Mouse (Mus musculus): ENCODE measurements around the gene Zfp324. TPM values are rescaled to one million over a fixed set of nuclear protein-coding genes. Genes with fewer than 3 reads are reported as not detected.

The Zfp324 gene
- polyA plus RNA-seq, 1 experiment from 2014 or later = 11.8 TPM

GRCm38 (mm10) chr7:12978931-12979722 is 13.5 kb downstream of the Zfp324 start:
- WGBS = 87% methylated on average over 18 of the region's 18 CpGs
- peaks cover 22% of the 10 kb centered on the region for H3K36me3 ChIP-seq (replicated peaks)
- no peak for DNase-seq (ENCODE audit: low spot score)
- H3K27me3 ChIP-seq (replicated peaks; ENCODE audit: low read depth, poor library complexity, severe bottlenecking) = no peaks in the 10 kb centered on the region
- H3K27ac ChIP-seq (replicated peaks) = peak overlapping the region; percentile 90
- H3K9me3 ChIP-seq = no peaks in the 10 kb centered on the region
- H3K4me1 ChIP-seq = peaks cover 20% of the 10 kb centered on the region
- H3K4me3 ChIP-seq = peak overlapping the region; percentile 63

- H3K27me3 ChIP-seq (replicated peaks; ENCODE audit: low read depth, poor library complexity, severe bottlenecking) = no peaks in the 10 kb centered on the region
- no peaks in the 10 kb centered on the region for H3K9me3 ChIP-seq
- DNase-seq (ENCODE audit: low spot score) = no peak
- no peak overlapping the region for H3K4me3 ChIP-seq
- 81% methylated on average over 6 of the region's 6 CpGs for WGBS
- peaks cover 22% of the 10 kb centered on the region for H3K36me3 ChIP-seq (replicated peaks)
- peaks cover 20% of the 10 kb centered on the region for H3K4me1 ChIP-seq
- no peak overlapping the region for H3K27ac ChIP-seq (replicated peaks)
Measured at GRCm38 (mm10) chr7:12979776-12980175, 14.1 kb downstream of the Zfp324 start.

- Histone ChIP-seq H3K4me1 (peaks cover 20% of the 10 kb centered on the region), H3K4me3 (no peak overlapping the region), H3K36me3 (replicated peaks) (peaks cover 22% of the 10 kb centered on the region), H3K9me3 (no peaks in the 10 kb centered on the region), H3K27ac (replicated peaks) (no peak overlapping the region), H3K27me3 (replicated peaks; ENCODE audit: low read depth, poor library complexity, severe bottlenecking) (no peaks in the 10 kb centered on the region)
- WGBS = 86% methylated on average over 7 of the region's 7 CpGs
- DNase-seq (ENCODE audit: low spot score) = no peak
Measured at GRCm38 (mm10) chr7:12980291-12980690, 14.7 kb downstream of the Zfp324 start.

GRCm38 (mm10) chr7:12985724-12986123 is 20.1 kb downstream of the Zfp324 start:
- H3K9me3 ChIP-seq = no peaks in the 10 kb centered on the region
- 94% methylated on average over 1 of the region's 1 CpGs for WGBS
- no peak overlapping the region for H3K4me3 ChIP-seq
- H3K27ac ChIP-seq (replicated peaks) = no peak overlapping the region
- peaks cover 13% of the 10 kb centered on the region for H3K36me3 ChIP-seq (replicated peaks)
- no peak for DNase-seq (ENCODE audit: low spot score)
- H3K27me3 ChIP-seq (replicated peaks; ENCODE audit: low read depth, poor library complexity, severe bottlenecking) = no peaks in the 10 kb centered on the region
- H3K4me1 ChIP-seq = no peaks in the 10 kb centered on the region

GRCm38 (mm10) chr7:12986906-12987305 is 21.3 kb downstream of the Zfp324 start:
- H3K27ac ChIP-seq (replicated peaks) = no peak overlapping the region
- H3K9me3 ChIP-seq = no peaks in the 10 kb centered on the region
- H3K36me3 ChIP-seq (replicated peaks) = peaks cover 9% of the 10 kb centered on the region
- no peaks in the 10 kb centered on the region for H3K4me1 ChIP-seq
- DNase-seq (ENCODE audit: low spot score) = no peak
- H3K27me3 ChIP-seq (replicated peaks; ENCODE audit: low read depth, poor library complexity, severe bottlenecking) = no peaks in the 10 kb centered on the region
- 85% methylated on average over 8 of the region's 8 CpGs for WGBS
- H3K4me3 ChIP-seq = no peak overlapping the region

- H3K27me3 ChIP-seq (replicated peaks; ENCODE audit: low read depth, poor library complexity, severe bottlenecking) = no peaks in the 10 kb centered on the region
- H3K27ac ChIP-seq (replicated peaks) = no peak overlapping the region
- 88% methylated on average over 8 of the region's 8 CpGs for WGBS
- no peak for DNase-seq (ENCODE audit: low spot score)
- no peaks in the 10 kb centered on the region for H3K9me3 ChIP-seq
- no peaks in the 10 kb centered on the region for H3K4me1 ChIP-seq
- no peak overlapping the region for H3K4me3 ChIP-seq
- peaks cover 2% of the 10 kb centered on the region for H3K36me3 ChIP-seq (replicated peaks)
Measured at GRCm38 (mm10) chr7:12987409-12988189, 22.0 kb downstream of the Zfp324 start.

- H3K36me3 ChIP-seq (replicated peaks) = no peaks in the 10 kb centered on the region
- no peak overlapping the region for H3K27ac ChIP-seq (replicated peaks)
- DNase-seq (ENCODE audit: low spot score) = no peak
- 8% methylated on average over 3 of the region's 3 CpGs for WGBS
- no peaks in the 10 kb centered on the region for H3K27me3 ChIP-seq (replicated peaks; ENCODE audit: low read depth, poor library complexity, severe bottlenecking)
- H3K4me1 ChIP-seq = no peaks in the 10 kb centered on the region
- no peaks in the 10 kb centered on the region for H3K9me3 ChIP-seq
- no peak overlapping the region for H3K4me3 ChIP-seq
Measured at GRCm38 (mm10) chr7:12992222-12992621, 26.6 kb downstream of the Zfp324 start.

- H3K27me3 ChIP-seq (replicated peaks; ENCODE audit: low read depth, poor library complexity, severe bottlenecking) = no peaks in the 10 kb centered on the region
- no peaks in the 10 kb centered on the region for H3K4me1 ChIP-seq
- no peaks in the 10 kb centered on the region for H3K9me3 ChIP-seq
- H3K36me3 ChIP-seq (replicated peaks) = no peaks in the 10 kb centered on the region
- H3K27ac ChIP-seq (replicated peaks) = no peak overlapping the region
- no peak for DNase-seq (ENCODE audit: low spot score)
- H3K4me3 ChIP-seq = no peak overlapping the region
- WGBS = 90% methylated on average over 10 of the region's 10 CpGs
Measured at GRCm38 (mm10) chr7:12993148-12993547, 27.5 kb downstream of the Zfp324 start.

- no peak for DNase-seq (ENCODE audit: low spot score)
- H3K4me1 ChIP-seq = no peaks in the 10 kb centered on the region
- no peaks in the 10 kb centered on the region for H3K9me3 ChIP-seq
- no peak overlapping the region for H3K4me3 ChIP-seq
- H3K27me3 ChIP-seq (replicated peaks; ENCODE audit: low read depth, poor library complexity, severe bottlenecking) = no peaks in the 10 kb centered on the region
- H3K27ac ChIP-seq (replicated peaks) = no peak overlapping the region
- no peaks in the 10 kb centered on the region for H3K36me3 ChIP-seq (replicated peaks)
Measured at GRCm38 (mm10) chr7:12995862-12996261, 30.2 kb downstream of the Zfp324 start.

GRCm38 (mm10) chr7:12997230-12997629 is 31.6 kb downstream of the Zfp324 start:
- no peaks in the 10 kb centered on the region for H3K27me3 ChIP-seq (replicated peaks; ENCODE audit: low read depth, poor library complexity, severe bottlenecking)
- H3K36me3 ChIP-seq (replicated peaks) = no peaks in the 10 kb centered on the region
- no peak overlapping the region for H3K4me3 ChIP-seq
- no peaks in the 10 kb centered on the region for H3K4me1 ChIP-seq
- 65% methylated on average over 5 of the region's 5 CpGs for WGBS
- no peak for DNase-seq (ENCODE audit: low spot score)
- H3K27ac ChIP-seq (replicated peaks) = no peak overlapping the region
- no peaks in the 10 kb centered on the region for H3K9me3 ChIP-seq

GRCm38 (mm10) chr7:12998053-12998452 is 32.4 kb downstream of the Zfp324 start, which contains the start of gene Slc27a5:
Gene Slc27a5, minus strand, starts transcription at chr7:12998192.
- Histone ChIP-seq H3K27ac (replicated peaks) (no peak within 1 kb of the TSS), H3K9me3 (no peaks in the 10 kb centered on the region), H3K4me1 (no peaks in the 10 kb centered on the region), H3K4me3 (no peak within 1 kb of the TSS), H3K27me3 (replicated peaks; ENCODE audit: low read depth, poor library complexity, severe bottlenecking) (no peaks in the 10 kb centered on the region), H3K36me3 (replicated peaks) (no peaks in the 10 kb centered on the region)
- 82% methylated on average over 5 of the region's 5 CpGs for WGBS
- no peak for DNase-seq (ENCODE audit: low spot score)

- Histone ChIP-seq H3K4me1 (no peaks in the 10 kb centered on the region), H3K4me3 (no peak within 1 kb of the TSS), H3K36me3 (replicated peaks) (no peaks in the 10 kb centered on the region), H3K27ac (replicated peaks) (no peak within 1 kb of the TSS), H3K9me3 (no peaks in the 10 kb centered on the region), H3K27me3 (replicated peaks; ENCODE audit: low read depth, poor library complexity, severe bottlenecking) (no peaks in the 10 kb centered on the region)
- DNase-seq (ENCODE audit: low spot score) = no peak
- WGBS = 78% methylated on average over 3 of the region's 3 CpGs
Measured at GRCm38 (mm10) chr7:12998851-12999250, 33.2 kb downstream of the Zfp324 start, which contains the start of gene Trim28. Gene Trim28, plus strand, starts transcription at chr7:12999114.

- H3K4me3 ChIP-seq = no peak overlapping the region
- no peak overlapping the region for H3K27ac ChIP-seq (replicated peaks)
- 59% methylated on average over 1 of the region's 1 CpGs for WGBS
- H3K4me1 ChIP-seq = no peaks in the 10 kb centered on the region
- DNase-seq (ENCODE audit: low spot score) = no peak
- H3K36me3 ChIP-seq (replicated peaks) = peaks cover 23% of the 10 kb centered on the region
- H3K27me3 ChIP-seq (replicated peaks; ENCODE audit: low read depth, poor library complexity, severe bottlenecking) = peaks cover 6% of the 10 kb centered on the region
- no peaks in the 10 kb centered on the region for H3K9me3 ChIP-seq
Measured at GRCm38 (mm10) chr7:13001584-13001983, 35.9 kb downstream of the Zfp324 start.
